Mouse (Mus musculus) cortical plate, adult 2 months (tissue): ENCODE data around the gene Arhgef25. TPM values are rescaled to one million over a fixed set of nuclear protein-coding genes. Genes with fewer than 3 reads are reported as not detected.
"Not testable (repeated sequence)": the region's sequence is repeated elsewhere in the genome, so short reads cannot be mapped to it uniquely, and the experiment has no call there.

Experiments
- H3K27ac ChIP-seq: fragments of 200-500 bp; 2 replicates; pipeline ENCODE4 v1.5.1; 2012; ENCODE audit warnings: low read length, control low read depth, inconsistent platforms; ENCODE audit not compliant: insufficient read depth
- H3K4me1 ChIP-seq: fragments of 200-500 bp; 2 replicates; pipeline ENCODE4 v1.6.1; 2011; ENCODE audit warnings: low read length; ENCODE audit not compliant: control insufficient read depth, insufficient read depth
- H3K4me3 ChIP-seq: fragments of 200-500 bp; 2 replicates; pipeline ENCODE4 v1.5.1; 2011; ENCODE audit warnings: mild to moderate bottlenecking, low read length, control low read depth; ENCODE audit not compliant: insufficient read depth
- CTCF ChIP-seq: fragments of 200-500 bp; IDR thresholded peaks from 2 replicates; pipeline ENCODE4 v1.5.1; 2011; ENCODE audit warnings: mild to moderate bottlenecking, control low read depth, low read length; ENCODE audit not compliant: insufficient read depth; ENCODE audit errors: extremely low read depth
- POLR2A ChIP-seq: fragments of 200-500 bp; IDR thresholded peaks from 2 replicates; pipeline ENCODE4 v1.6.1; 2011; ENCODE audit warnings: mild to moderate bottlenecking, low read length, control low read depth; ENCODE audit not compliant: insufficient read depth; ENCODE audit errors: extremely low read depth
- polyA plus RNA-seq: library from polyadenylated mRNA; depleted of rRNA; stranded (reverse); fragments of >200 nt; gene quantifications from 2 replicates; pipeline ENCODE4 v1.2.3, GENCODE M21; 2012

The Arhgef25 gene
- polyA plus RNA-seq, 1 experiment: 225 TPM

DNA sequence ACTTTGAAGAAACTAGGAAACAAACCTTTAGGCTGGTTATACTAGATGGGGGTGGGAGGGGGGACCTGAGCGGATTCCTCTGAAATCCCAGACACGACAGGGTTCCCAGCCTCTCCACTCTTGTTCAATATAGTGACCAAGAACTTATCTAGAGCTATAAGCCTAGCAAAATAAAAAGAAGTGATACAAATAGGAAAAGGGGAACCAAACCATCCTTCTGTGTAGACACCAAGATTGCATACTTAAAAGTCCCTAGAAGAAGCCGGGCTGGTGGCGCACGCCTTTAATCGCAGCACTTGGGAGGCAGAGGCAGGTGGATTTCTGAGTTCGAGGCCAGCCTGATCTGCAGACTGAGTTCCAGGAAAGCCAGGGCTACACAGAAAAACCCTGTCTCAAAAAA is 36.6 kb downstream of the Arhgef25 start:
- no peak overlapping the region for H3K4me3 ChIP-seq
- H3K4me1 ChIP-seq: no peaks in the 10 kb centered on the region
- no peak for TF ChIP-seq POLR2A
- TF ChIP-seq CTCF: no peak
- no peak overlapping the region for H3K27ac ChIP-seq

DNA sequence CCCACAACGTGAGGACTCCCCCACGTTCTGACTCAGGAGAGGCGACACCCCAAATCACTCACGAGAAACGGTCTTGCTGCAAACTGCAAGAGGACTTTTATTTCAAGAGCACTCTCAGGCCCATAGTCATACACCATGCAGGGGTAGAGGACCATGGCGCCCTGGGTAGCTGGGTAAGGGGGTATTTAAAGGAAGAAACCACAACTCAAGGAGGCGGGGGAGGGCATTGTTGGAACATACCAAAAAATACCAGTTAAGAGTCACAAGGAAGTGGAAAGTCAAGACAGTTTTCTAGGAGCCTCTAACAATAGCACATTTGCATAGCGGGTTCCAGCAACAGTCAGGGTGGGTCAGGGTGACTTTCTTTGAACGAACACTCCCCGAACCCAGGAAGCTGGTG is 37.3 kb downstream of the Arhgef25 start:
- not testable (repeated sequence) for H3K4me1 ChIP-seq, H3K4me3 ChIP-seq, H3K27ac ChIP-seq

DNA sequence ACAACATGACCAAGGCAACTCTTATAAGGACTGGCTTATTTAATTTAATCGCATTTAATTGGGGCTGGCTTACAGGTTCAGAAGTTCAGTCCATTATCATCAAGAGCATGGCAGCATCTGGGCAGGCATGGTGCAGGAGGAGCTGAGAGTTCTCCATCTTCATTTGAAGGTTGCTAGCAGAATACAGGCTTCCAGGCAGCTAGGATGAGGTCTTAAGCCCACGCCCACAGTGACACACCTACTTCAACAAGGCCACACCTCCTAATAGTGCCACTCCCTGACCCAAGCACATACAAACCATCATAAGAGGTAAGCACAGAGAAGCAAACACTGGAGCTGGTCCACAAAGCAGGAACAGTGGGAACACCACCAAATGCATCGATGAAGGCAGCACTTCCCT is 38.6 kb downstream of the Arhgef25 start:
- H3K4me1 ChIP-seq, H3K27ac ChIP-seq: not testable (repeated sequence)

DNA sequence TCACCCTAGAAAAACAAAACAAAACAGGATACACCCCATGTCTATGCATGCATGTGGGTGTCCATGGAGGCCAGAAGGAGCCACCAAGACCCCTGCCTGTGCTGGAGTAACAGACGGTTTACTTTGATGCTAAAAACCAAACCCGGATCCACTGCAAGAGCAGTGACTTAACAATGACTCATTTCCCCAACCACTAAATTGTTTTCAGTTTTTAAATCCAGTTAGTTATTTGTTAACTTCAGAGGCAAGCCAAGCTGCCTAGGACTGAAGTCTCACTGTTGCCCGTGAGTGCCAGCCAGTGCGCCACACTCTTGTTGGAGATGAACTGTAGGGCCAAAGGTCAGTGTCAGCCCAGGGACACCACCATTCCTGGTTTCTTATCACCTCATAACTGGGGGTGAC is 39.4 kb downstream of the Arhgef25 start:
- H3K4me3 ChIP-seq: no peak overlapping the region
- no peak overlapping the region for H3K27ac ChIP-seq
- H3K4me1 ChIP-seq: no peaks in the 10 kb centered on the region
- TF ChIP-seq CTCF (no peak), POLR2A (no peak)

More for the DNA sequence above, 38.6 kb downstream of the Arhgef25 start:
- H3K4me3 ChIP-seq: not testable (repeated sequence)

DNA sequence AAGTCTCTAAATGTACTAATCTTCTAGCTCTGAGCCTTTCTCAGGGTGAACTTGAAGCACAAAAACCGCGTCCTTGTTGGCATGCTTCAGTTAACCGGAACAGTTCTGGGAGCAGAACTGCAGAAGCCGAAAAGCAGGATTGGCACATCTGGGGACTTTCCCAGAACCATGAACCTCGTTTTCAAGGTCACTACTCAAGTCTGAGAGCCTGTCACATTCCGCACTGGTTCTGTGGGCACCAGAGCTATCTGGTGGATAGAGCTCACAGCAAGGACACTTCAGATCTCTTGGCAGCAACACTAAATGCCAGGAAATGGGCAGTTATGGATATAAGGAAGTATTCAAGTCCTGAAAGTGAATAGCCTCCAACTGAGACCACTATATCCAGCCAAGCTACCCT is 42.7 kb downstream of the Arhgef25 start:
- Histone ChIP-seq H3K27ac (no peak overlapping the region), H3K4me1 (no peaks in the 10 kb centered on the region), H3K4me3 (no peak overlapping the region)
- no peak for TF ChIP-seq CTCF
- TF ChIP-seq POLR2A: no peak

DNA sequence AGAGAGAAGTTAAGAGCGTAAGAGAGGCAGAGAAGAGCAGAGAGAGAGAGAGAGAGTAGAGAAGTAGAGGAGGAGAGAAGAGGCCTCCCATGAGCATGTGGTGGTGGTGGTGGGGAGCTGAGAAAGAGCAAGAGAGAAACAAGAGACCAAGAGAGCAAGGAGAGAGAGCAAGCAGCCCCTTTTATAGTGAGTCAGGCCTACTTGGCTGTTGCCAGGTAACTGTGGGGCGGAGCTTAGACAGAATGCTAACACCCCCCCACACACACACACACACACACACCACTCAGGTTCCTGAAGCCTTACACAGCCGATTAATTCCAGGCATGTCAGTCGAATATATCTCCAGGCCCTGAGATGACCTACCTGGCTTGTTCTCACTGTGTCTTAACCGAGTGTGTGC is 44.6 kb downstream of the Arhgef25 start:
- no peak overlapping the region for H3K4me3 ChIP-seq
- H3K27ac ChIP-seq: no peak overlapping the region
- TF ChIP-seq CTCF (no peak), POLR2A (no peak)
- no peaks in the 10 kb centered on the region for H3K4me1 ChIP-seq

DNA sequence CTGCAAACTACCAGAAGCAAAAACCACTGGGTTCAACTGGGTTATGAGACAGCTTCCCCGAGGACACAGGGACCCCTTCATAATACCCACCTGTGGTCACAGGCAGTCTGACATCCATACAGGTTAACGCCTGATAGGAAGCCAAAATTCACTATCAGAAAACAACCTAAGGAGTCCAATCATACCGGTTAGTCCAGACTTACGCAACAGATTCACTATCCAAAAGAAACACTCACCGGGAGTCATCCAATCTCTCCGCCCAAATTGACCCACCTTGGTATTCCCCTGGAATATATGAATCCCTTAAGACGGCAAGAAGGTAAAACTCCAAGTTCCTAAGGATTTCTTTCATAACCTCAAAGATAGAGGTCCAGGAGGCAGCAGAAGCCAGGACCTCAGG is 45.3 kb downstream of the Arhgef25 start:
- Histone ChIP-seq H3K4me3 (no peak overlapping the region), H3K27ac (no peak overlapping the region), H3K4me1 (no peaks in the 10 kb centered on the region)
- TF ChIP-seq CTCF (no peak), POLR2A (no peak)

DNA sequence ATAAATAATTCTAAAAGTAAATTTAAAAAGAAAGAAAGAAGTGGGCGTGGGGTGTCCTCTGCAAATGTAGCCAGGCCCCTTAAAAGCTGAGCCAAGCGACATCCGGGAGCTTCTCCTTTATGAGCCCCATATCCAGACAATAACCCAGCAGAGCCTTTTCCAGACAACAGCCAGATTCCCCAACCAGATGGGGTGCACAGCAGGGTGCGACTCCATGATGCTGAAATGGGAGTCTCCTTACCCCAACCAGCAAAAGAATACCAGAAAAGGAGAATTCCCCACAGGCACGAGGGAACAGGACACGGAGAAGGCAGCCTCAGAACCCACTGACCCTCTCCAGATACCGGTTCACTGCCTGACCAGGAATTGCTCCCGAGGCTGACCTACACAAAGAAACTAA is 46.7 kb downstream of the Arhgef25 start:
- Histone ChIP-seq H3K4me3 (no peak overlapping the region), H3K27ac (no peak overlapping the region), H3K4me1 (no peaks in the 10 kb centered on the region)
- TF ChIP-seq POLR2A: no peak
- TF ChIP-seq CTCF: no peak

DNA sequence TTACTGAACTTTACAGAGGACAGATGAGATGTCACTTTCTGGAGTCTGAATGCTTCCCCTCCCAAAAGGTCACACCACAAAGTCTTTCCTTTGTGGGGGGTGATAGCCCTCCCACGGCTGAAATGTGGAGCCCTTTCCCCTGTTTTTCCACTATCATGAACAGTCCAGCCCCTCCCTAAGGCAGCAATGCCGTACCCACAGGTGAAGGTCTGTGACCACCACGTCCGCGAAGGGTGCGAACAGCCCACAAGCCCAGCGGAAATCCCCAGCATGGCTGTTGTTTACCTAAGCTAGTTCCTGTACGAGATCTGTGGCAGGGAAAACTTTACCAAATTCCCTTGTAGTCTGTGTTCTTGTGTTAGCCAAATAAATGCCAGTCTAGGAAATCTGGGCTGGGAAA is 48.4 kb downstream of the Arhgef25 start:
- H3K4me3 ChIP-seq: no peak overlapping the region
- H3K27ac ChIP-seq: no peak overlapping the region
- H3K4me1 ChIP-seq: no peaks in the 10 kb centered on the region
- TF ChIP-seq POLR2A (no peak), CTCF (no peak)

DNA sequence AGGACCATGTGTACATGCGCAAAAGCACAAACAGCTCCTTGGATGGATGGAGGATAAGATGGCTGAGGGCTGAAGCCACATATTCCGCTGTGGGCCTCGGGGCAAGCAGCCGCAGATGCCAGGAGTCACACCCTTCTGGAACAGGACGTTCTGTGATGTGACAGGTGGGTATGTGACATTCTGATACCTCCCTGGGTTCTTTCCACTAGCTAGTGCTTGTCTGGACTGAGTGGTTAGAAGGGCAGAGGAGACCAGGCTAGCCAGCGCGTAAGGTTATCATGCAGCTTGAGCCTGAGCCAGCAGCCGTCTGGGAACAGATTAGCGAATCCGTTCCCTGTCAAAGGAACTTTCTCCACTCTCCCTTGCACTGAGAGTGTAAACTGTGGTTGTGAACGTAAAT is 48.9 kb downstream of the Arhgef25 start:
- H3K4me3 ChIP-seq: no peak overlapping the region
- TF ChIP-seq CTCF (no peak), POLR2A (no peak)
- H3K27ac ChIP-seq: no peak overlapping the region
- no peaks in the 10 kb centered on the region for H3K4me1 ChIP-seq
